Mouse (Mus musculus) brain, adult 2 months (tissue): ENCODE data around the gene Alg9.

Experiments
- DNase-seq: peaks from one replicate; pipeline ENCODE4 v3.0.0; 2011; ENCODE audit warnings: low read depth, low spot score

Alg9 gene

DNA sequence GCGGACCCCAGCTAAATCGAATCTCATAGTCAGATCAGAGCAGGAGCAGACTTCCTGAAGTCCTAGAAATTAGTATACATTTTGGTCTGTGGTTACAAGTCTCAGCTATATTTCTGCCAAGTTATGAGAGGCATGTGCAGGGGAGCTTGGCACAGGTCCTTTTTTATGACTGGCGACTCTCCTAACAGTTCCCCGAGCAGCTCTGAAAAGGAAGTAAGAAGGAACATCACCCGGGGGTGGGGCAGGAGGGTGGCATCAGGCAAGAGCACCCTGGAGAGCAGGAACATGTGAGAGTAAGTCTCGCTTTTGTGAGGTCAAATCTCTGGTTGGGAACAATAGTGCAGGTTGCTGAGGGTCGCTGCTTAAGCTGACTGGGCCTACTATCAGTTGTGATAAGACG, 75.9 kb downstream of the Alg9 start:
- DNase-seq, result peak; percentile 46

DNA sequence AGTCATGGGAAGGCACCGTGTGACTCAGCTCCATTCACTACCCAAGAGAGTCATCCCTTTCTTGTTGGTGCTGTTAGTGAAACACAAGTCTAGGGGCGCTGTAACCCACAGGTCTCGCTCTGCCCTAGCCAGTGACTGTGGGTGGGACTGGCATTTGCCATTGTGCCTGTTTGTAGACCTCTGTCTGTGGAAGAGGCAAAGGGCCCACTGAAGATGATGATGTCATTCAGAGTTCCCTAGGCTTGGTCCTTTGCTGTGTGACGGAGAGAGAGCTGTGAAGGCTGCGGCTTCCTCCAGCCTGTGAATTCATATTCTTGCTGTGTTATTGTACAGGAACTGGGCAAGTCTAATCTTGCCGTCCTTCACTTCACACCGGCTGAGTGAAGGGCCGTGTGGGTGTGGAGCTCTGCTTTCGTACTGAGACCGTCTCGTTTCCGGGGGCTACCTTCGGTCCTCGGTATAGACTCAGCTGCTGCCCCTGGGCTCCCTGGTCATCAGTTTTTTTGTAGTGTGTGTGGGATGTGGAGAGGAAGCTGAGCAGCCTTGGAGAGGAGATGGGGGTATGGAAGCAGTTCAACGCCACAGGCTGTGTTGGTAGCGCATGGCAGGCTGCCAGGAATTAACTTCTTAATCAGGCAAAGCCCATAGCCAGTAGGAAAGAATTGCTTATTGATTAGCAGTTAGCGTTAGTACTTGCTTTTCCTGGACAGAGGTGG, 78.0 kb downstream of the Alg9 start:
- peak; percentile 32 for DNase-seq

GRCm38 (mm10) chr9:50854376-50854775, 79.6 kb downstream of the Alg9 start:
- no peak for DNase-seq

DNA sequence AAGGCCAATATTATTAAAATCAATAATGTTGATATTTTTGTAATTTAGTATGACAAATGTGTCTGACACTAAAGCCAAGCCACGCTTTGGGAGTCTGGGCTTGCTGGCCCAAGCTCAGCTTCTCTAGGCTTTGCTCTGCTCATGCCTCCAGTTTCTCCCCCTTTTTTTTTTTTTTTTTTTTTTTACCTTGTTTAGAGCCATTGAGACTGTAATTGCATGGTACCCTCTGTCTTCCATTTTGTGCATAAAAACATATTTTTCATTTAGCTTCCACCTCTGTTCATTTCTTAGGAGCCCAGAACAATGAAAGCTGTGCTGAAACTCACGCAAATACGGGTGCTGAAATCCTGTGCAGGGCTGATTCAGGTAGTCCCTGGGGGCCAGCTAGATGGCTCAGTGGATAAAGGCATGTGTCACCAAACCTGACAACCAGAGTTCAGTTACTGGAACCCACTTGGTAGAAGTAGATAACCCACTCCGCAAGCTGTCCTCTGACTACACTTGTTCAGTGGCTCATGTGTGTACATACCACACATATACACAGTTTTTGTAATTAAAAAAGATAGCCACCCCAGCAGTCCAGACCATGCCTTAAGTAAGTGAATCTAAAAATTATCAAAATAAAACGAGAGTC, 80.4 kb downstream of the Alg9 start:
- DNase-seq, result no peak

DNA sequence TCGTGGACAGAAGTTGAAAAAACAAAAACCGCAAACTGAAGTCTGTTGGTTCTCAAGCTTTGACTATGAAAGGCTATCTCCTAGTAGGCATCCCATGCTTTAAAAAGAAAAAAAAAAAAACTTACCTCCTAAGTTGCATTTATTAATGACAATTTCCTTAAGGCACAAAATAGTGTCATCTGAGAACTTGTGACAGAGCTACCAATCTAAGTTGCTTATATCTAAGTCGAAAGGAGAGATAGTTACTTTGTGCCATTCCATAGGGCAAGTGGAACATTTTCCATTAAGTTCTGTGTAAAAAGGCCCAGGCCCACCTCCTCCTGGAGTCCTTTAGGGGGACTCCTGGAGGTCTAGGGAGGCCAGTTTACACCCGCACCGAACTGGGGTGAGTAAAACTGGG, 81.0 kb downstream of the Alg9 start:
- no peak for DNase-seq

DNA sequence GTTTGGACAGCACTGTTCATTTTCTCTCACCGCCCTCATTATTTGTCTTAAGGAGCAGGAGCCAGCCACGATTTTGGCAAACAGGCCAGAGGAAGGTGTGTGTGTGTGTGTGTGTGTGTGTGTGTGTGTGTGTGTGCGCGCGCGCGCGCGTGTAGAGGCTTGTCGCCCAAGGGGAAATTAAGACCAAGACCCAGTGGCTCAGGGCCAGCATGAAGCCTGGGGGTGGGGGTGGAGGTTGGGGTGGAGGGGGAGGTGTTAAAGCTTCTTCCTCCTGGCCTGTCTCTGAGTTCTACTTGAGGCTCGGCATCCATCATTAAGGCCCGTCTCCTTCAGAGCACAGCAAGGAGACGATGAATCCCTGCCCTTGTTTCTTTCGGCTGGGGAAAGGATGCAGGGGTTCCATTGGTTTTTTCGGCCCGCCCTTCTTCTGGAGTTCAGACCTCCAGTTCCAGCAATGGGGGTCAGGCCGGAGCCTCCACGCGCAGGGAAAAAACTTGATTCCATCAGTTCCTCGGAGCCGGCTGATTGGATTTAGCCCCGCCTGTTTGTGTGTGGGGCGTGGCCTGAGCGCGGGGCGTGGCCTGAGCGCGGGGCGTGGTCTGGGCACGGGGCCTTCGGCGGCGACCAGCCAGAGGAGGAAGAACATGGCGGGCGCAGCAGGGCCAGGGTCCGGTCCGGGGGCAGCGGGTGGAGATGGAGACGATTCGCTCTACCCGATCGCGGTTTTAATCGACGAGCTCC, 81.7 kb downstream of the Alg9 start:
- peak; percentile 87 for DNase-seq

DNA sequence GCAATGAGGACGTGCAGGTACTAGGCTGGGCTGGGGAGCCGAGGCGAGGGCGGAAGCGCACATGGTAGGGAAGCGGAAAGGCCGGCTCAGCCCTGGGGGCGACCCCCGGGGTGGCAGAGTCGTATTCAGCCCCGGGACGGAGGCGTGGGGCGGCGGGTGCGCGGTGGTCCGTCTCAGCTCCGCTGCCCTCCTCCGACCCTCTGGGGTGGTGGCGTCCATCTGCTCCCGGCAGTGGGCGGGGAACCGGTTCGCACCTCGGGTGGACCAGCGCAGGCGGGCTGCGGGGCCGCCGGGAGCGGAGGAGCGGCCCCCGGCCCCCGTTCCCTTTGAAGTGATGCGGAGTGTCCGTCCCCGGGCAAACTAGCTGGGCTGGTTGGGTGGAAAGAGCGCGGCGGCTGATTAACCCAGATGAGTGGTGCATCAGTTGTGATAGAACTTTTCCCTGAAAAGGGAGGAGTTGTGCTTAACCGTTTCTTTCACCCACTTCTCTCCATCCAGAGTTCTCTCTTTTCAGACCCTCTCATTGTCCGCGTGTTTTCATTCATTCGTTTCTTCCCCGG, 82.3 kb downstream of the Alg9 start:
- DNase-seq, result no peak

- no peak for DNase-seq
These were observed 83.9 kb downstream of the Alg9 start for GRCm38 (mm10) chr9:50858681-50859080.

DNA sequence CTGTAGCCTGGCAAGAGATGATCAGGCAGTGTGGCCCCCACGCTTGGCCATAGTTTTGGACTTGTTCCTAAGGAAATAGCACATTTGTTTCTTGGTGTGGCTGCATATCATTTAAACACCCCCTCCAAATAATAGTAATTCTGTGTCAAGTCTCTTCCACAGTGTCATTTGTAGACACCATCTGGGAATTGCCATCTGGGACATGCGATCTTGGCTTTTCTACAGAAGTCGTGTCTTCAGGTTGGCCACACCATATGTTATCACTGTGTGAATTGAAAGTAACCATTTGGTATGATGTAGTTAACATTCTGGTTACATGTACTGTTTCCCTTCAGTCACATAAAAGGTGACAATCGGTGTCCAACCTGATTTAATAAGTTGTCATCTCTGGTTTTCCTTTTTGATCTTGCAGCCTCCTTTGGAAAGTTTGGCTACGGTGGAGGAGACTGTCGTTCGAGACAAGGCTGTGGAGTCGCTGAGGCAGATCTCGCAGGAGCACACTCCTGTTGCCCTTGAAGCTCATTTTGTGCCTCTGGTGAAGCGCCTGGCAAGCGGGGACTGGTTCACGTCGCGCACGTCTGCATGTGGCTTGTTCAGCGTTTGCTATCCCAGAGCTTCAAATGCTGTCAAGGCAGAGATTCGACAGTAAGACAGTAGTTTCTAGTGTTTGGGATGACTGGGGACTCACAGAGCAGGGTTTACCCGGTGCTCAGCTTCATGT, 86.5 kb downstream of the Alg9 start:
- DNase-seq, result peak; percentile 95

GRCm38 (mm10) chr9:50863824-50864223, 89.0 kb downstream of the Alg9 start:
- no peak for DNase-seq

- no peak for DNase-seq
These were observed 90.1 kb downstream of the Alg9 start for GRCm38 (mm10) chr9:50864877-50865276.

- no peak for DNase-seq
These were observed 91.0 kb downstream of the Alg9 start for GRCm38 (mm10) chr9:50865803-50866202.

GRCm38 (mm10) chr9:50867015-50867414, 92.2 kb downstream of the Alg9 start:
- peak; percentile 55 for DNase-seq

DNA sequence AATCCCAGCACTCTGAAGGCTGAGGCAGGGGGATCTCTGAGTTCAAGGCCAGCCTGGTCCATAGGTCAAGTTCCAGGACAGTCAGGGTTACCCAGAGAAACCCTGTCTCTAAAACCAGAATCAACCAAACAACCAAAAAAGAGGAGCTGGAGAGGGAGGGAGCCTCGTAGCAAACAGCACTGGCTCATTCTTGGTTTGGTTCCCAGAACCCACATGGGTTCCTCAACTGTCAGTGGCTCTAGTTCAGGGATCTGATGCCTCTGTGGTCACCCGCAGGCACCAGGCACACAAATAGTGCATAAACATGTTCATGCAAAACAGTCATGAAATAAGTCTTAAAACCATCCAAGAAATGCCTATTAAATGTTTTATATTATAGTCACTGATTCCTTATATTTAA, 93.4 kb downstream of the Alg9 start:
- peak; percentile 95 for DNase-seq

GRCm38 (mm10) chr9:50873210-50873609, 98.4 kb downstream of the Alg9 start:
- peak; percentile 71 for DNase-seq

DNA sequence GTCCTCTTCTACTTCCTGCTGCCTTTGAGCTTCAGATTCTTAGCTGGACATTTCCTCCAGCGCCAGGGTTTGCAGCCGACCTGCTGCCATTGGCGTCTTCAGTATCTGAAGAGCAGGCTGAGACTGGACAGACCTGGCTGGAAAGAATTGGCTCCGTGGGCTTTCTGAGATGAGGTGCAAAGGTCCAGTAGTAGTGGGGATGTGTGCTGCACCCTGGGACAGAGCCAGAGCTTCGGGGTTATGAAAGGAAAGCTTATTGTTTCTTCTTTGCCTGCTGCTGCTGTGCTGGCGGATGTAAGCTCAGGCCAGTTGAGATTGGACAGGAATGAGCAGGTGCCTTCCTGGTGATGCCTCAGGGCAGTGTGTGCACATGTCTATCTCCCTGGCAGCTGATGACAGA, 99.2 kb downstream of the Alg9 start:
- no peak for DNase-seq

GRCm38 (mm10) chr9:50875470-50875869, 100.7 kb downstream of the Alg9 start:
- peak; percentile 61 for DNase-seq

GRCm38 (mm10) chr9:50876287-50876686, 101.5 kb downstream of the Alg9 start:
- DNase-seq, result no peak

- DNase-seq, result no peak
These were observed 102.6 kb downstream of the Alg9 start for GRCm38 (mm10) chr9:50877431-50877830.

DNA sequence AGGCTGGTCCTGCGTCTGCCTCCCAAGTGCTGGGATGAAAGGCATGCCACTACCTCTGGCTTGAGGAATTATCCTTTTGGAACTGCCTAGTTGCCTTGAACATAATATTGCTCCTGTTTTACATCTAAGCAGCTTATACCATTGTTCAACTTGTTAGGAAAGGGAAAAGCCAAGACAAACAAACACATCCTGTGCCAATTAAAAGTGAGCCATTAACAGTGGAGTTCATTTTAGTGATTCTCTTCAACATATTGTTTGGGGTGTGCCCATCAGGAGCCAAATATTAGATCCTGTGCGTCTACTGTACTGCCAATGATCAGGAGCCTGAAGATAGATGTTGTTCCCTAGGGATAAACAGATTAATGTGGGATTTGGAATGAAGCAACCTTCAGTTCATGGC, 107.4 kb downstream of the Alg9 start:
- DNase-seq, result no peak

- peak; percentile 73 for DNase-seq
These were observed 109.3 kb downstream of the Alg9 start for GRCm38 (mm10) chr9:50884093-50884492.
